Mouse (Mus musculus): Measurements from ENCODE around the gene Tubb1. TPM values are rescaled to one million over a fixed set of nuclear protein-coding genes. Genes with fewer than 3 reads are reported as not detected.

Tubb1 gene
- total RNA-seq, 1 experiment from 2014 or later: 2.0 TPM

GRCm38 (mm10) chr2:174492858-174493257 lies 42.4 kb downstream of the Tubb1 start:
- ATAC-seq (replicated peaks; ENCODE audit: low read depth, poor library complexity, severe bottlenecking): peak; percentile 83

- no peak for ATAC-seq (replicated peaks; ENCODE audit: low read depth, poor library complexity, severe bottlenecking)
Observed at GRCm38 (mm10) chr2:174500814-174501503, 50.5 kb downstream of the Tubb1 start.

- no peak for ATAC-seq (replicated peaks; ENCODE audit: low read depth, poor library complexity, severe bottlenecking)
Observed at GRCm38 (mm10) chr2:174501517-174501916, 51.0 kb downstream of the Tubb1 start.

- no peak for ATAC-seq (replicated peaks; ENCODE audit: low read depth, poor library complexity, severe bottlenecking)
Observed at GRCm38 (mm10) chr2:174502321-174502720, 51.8 kb downstream of the Tubb1 start.

DNA sequence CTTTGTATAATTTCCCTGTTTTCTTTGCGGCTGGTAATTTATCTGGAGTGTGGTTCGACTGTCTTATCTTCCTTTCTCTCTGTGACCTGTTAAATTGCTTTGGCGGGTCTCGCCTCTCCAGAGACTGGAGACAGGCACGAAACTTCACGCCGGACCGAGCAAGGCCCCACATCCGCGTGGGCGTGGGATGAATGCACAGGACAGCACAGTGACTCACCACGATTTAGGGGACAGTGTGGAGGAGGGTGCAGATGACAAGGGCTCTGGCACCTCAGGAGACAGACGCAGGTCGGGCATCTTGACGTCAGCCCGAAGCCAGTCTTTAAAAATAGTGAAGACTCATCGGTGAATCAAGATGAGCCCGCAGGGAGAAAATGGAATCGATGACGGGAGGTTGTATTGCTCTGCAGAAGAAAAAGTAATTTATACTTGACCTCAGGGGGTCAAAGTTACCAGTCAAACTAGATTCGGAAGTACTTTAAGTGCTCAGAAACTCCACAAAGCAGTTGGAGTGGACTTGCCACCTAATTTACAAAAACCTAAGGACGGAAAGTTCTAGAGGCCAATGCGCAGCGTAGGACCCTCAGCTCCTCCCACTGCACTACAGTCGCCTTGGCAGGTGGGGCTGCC lies 52.5 kb downstream of the Tubb1 start:
- ATAC-seq (replicated peaks; ENCODE audit: low read depth, poor library complexity, severe bottlenecking): no peak

Other genes starting within 250 kb of the Tubb1 start
- 226 and 282 TPM in 2 replicates for gene Gnas, start 166.4 kb upstream of the Tubb1 start, total RNA-seq (2017)
- 10.9 and 17.9 TPM in 2 replicates for gene Gm20721, start 104.0 kb upstream of the Tubb1 start, total RNA-seq (2017)
- gene Nelfcd, start 34.9 kb upstream of the Tubb1 start, total RNA-seq (2017): 39.3 and 43.1 TPM in 2 replicates
- 104 and 125 TPM in 2 replicates for gene Ctsz, start 11.7 kb upstream of the Tubb1 start, total RNA-seq (2017)
- gene Atp5e, start 13.4 kb downstream of the Tubb1 start, total RNA-seq (2017): 252 and 315 TPM in 2 replicates
- 130 and 142 TPM in 2 replicates for gene Prelid3b, start 22.4 kb downstream of the Tubb1 start, total RNA-seq (2017)
- gene Zfp831, start 192.8 kb downstream of the Tubb1 start, total RNA-seq (2017): 2.8 and 4.2 TPM in 2 replicates